Mouse (Mus musculus): ENCODE results near the gene Megf11.
"Not testable (repeated sequence)": the region's sequence is repeated elsewhere in the genome, so short reads cannot be mapped to it uniquely, and the experiment has no call there.

Gene Megf11

DNA sequence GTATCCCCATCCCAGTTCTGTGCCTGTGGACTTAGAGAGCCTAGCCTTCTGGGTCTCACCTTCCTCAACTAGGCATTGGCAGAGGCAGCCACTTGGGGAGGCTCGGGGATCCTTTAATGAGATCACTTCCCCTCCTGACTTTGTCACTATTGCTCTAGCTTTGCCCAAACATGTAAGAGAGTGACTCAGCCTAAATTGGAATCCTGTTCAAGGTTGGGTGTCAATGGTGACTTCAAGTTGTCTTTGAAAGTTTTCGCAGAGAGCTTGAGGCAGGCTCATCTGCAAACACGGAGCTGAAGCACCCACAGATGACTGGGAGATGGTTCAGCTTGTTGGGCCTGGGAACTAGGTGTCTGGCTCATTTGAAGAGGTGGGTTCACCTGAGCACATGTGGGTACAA, 85.9 kb downstream of the Megf11 start:
- DNase-seq, result no peak

DNA sequence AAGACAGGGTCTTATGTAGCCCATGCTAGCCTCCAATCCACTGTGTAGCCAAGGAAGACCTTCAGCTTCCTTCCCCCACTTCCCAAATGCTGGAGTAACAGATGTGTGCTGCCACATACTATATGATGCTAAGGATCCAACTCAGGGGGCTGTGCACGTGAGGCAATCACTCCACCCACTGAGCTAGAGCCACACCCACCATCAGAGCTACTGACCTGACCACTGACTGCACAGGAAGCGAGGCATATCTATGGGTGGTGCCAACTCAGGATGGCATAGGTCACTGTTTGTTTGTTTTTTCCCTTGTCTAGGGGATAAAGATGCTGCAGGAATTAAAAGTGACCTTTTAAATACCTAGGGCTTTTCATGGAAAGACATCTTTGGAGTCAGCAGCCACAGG, 86.7 kb downstream of the Megf11 start:
- no peak for DNase-seq

DNA sequence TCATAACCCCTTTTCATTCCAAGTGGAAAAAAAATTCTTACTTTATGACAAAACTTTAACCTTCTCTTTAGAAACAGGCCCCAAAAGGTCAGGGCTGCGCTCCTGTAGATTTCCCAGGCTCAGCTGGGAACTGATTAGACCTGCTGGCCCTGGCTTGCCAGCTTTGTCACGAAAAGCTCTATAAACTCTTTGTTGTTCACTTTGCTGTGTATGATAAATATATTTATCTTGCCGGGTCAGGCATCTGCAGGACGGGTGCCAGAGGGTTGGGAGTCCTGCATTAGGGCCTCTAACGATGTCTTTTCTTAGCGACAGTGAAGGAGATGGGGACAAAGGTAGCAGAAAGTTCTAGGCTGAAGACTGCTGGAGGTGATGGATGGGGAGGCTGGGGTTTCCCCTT, 87.3 kb downstream of the Megf11 start:
- no peak for DNase-seq

DNA sequence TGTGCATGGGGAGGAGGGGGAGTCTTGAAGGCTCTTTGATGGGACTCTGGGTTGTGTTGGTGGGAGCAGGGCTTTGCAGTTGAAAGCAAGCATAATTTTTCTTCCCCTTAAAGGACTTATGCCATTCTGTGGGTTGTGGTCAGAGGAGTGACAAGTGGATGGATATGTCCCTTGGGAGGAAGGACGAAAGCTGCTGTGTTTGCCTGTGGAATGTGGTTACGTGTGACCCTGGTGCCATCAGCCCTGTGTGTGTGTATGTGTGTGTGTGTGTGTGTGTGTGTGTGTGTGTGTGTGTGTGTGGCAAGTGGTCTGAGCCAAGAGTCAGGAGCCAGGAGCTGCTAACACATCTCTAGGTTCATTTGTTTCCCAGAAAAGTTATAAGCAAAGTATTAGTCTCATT, 87.7 kb downstream of the Megf11 start:
- no peak for DNase-seq

DNA sequence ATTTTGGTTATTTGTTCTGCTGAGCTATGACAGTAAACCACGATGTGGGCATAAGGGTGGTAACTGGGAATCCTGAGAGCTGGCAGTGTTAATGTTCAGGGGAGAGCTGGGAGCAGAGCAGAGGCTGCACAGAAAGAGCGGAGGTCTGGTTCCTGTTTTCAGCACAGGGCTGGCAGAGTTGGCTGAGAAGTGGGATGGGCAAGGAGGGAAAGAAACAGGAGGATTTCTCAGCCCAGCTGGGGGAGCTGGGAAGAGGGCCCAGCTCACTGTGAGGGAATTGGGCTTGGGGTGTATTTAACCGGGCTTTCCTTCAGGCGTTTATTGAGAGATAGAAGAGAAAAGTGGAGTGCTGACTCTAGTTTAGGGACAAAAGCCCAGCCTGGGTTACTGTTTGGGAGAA, 88.3 kb downstream of the Megf11 start:
- no peak for DNase-seq

DNA sequence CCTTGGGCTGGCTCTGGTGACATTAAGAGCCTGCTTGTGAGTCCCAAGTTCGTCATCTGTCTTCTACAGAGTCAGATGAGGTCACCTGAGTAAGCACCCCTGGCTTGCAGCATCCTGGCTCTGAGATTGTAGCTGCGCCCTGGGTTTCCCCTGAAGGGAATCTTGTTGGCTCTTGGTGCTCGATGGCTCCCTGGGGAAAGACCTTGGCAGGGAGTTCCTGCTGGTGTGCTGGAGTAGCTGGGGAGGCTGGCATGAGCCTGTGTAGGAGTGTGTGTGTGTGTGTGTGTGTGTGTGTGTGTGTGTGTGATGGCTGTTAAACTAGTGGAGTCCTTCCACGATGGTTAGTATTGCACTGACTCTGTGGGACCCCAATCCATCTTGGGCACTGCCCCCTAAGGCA, 88.7 kb downstream of the Megf11 start:
- no peak for DNase-seq

DNA sequence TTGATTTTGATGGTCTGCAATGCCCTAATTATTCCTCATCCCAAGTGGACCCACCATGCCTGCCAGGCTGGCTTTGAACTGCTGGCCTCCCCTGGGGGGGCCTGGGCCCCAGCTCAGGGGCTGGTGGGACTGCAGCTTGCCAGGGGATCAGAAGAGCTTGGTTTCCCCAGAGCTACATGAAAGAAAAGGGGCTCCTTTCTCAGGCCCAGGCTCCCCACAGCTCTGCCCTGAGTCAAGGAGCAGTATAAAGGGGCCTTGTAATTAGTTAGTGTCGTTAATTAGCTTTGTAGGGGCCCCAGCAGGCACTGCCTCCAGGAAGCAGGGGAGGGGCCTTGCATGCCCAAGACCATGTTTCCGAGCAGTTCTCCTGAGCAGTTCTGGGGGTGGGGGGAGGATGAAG, 90.5 kb downstream of the Megf11 start:
- no peak for DNase-seq

DNA sequence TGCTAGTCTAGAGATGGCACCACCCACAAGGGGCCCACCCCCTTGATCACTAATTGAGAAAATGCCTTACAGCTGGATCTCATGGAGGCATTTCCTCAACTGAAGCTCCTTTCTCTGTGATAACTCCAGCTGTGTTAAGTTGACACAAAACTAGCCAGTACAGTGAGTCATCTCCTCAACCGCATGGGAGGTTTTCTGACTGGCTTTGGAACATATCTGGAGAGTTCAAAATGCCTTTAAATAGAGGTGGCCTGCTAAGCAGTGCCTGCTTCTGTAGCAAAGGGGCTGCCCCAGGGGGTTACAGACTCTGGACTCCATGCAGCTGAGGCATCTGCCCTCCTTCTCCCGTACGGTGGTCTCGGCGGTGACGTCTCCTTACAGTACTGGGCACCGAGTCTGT, 92.0 kb downstream of the Megf11 start:
- not testable (repeated sequence) for DNase-seq

DNA sequence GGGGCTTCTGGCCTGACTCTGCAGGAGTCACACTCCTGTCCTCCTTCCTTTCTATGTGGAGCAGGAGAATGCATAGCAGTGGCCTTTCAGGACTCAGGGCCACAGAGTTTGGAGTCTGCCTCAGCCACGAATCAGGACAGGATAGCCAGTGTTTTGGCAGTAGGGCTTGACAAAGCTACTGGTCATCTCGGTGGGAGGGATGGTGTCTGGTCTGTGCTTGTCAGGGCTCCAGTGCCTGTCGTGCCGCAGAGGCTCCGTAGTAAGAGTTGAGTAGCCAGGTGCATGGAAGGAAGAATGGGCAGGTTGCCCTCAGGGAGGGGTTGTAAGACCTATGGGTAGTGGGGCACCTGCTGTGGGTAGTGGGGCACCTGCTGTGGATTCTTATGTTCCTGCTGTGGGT, 96.7 kb downstream of the Megf11 start:
- DNase-seq, result no peak

DNA sequence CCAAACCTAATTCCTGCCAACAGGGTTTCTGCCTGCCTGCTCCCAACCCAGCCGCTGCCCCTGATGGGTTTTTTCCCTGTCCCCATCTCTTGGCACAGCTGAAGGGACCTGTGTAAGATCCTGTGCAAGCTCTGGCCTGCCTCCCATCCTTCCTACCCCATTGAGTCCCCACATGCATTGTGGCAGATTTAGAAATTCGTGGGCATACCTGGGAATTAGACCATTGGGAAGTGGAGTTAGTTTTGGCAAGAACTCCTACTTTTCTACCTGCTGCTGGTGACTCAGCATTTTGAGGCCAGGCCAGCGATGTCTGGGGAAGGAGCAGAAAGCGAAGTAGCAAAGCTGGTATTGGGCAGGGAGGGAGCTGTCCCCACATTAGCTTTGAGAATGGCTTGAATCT, 102.0 kb downstream of the Megf11 start:
- no peak for DNase-seq

DNA sequence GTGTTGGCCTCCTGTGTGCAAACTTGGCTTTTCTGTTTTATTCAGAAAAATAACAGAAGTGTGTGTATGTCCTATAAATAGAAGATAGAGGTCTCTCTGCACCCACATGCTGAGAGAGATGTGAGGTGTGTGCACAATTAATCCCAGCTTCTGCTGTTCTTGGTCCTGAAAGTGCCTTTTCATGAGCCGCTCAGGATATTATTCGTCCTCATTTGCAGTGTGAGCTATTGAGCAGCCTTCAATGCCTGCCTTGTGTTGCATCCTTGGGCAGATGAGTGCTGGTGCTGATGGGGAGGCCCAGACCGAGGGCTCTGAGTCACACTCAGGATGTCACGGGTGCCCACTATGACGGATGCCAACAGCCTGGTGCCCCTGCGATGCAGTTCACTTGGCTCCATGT, 109.2 kb downstream of the Megf11 start:
- DNase-seq, result no peak

DNA sequence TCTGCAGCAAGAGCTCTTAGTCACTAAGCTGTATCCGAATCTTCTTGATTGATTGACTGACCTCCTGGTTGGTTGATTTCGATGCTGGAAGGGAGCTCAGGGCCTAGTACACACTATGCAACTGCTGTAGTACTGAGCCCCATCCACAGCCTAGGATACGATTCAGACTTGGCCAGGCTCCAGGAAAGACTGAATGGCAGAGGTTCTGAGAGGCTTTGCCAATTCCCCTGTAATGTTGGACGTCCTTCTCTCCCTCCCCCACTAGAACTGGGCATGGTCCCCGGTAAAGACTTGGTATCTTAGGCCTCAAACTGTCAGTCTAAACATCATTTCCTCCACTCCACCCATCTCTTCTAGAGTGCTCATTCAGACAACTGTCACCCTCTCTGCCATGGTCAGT, 113.5 kb downstream of the Megf11 start:
- DNase-seq, result no peak

DNA sequence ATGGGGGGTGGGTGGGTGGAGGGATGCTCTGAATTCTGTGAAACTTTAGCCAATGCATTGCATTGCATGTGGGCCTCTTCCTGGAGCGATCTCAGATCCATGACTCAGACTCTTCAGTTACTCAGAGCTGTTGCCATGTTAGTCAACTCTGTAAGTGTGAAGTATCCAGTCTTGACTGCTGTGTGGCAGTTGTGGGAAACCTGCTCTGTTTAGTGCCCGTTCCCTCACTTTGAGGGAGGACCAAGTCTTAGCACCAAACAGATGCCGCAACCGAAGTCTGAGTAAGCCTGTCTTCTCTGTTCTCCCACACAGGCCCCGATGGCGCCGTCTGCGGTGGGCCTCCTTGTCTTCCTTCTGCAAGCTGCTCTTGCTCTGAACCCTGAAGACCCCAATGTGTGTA, 115.8 kb downstream of the Megf11 start:
- no peak for DNase-seq

DNA sequence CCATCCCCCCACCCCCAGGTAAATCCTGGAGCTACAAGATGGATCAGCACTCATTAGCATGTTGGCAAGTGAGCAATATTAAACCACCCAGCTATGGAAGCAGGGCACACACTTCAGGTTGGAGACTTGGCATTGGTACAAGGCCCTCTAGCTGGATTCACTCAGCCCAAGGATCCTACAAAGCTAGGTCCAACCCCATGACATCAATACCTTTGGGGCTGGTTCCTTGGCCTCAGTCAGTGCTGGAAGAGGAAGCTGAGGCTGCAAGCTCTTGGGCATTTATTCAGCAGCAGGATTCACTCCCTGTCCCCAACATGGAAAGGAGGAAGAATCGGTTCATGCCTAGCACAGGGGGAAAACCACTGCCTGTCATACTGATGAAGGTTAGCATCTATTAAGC, 118.6 kb downstream of the Megf11 start:
- no peak for DNase-seq

DNA sequence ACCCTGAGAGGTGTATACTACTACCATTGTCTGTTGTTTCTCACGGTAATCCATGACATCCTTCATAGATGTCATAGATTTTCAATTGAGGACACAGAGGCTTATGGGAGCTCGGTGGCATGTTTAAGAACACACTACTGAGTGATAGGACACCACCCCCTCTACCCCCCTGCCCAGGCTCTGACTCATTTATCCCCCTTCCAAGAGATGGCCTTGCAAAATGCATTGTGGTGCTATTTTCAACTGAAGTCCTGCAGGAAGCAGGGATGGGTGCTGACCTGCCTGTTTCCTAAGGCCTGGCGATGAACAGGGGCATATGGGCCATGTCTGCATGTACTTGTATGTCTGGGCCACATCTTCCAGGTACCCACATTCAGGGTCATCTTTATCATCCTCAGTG, 119.0 kb downstream of the Megf11 start:
- DNase-seq, result no peak

DNA sequence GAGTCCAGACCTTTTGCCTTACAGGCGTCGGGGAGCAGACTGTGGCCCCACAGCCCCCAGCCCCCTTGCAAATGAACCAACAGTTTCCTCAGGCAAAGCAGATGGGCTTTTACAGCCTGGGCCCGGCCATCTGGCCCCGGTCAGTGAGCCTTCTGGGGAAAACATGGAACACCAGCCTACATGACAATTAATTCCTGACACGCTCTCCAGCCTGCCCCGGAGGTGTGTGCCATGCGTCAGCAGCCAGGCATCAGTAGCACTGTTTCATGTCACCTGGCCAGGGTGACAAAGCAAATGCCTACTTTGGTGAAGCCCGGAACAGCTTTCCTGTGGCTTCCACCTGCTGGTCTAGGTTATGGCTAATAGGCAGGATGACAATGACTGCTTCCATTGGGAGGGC, 119.5 kb downstream of the Megf11 start:
- DNase-seq, result no peak

DNA sequence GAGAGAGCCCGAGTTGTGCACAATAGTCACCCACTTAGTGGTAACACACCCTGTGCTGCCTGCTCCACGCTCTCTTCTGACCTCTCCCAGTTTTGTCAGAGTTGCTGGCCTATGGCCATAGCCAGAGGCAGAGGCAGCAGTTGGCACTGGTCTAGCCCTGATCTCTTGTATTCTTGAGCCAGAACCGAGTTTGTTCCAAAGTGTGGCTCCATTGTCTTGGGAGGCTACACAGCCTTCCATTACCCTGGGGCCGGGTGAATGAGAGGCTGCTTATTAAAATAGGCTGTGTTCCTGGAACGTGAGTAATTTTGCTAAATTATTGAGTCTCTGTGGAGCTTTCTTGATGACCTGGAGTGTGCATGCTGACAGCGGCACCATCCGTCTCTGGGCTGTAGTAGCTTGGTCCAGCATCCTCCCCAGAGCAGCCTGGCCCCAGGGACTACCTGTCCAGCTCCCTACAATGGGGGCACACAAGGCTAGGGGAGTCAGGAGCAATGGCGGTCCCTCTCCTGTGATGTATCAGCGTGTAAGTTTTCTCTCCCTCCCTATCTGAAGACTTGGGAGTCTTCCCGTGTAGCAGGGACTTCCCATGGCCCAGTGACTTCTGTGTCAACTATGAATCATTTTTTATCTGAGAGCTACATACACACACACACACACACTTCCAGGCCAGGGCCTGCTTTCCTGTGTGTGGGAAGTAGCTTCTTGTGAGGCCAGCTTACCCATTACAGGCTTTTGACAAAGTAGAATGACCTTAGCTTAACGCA, 121.2 kb downstream of the Megf11 start:
- DNase-seq, result no peak

DNA sequence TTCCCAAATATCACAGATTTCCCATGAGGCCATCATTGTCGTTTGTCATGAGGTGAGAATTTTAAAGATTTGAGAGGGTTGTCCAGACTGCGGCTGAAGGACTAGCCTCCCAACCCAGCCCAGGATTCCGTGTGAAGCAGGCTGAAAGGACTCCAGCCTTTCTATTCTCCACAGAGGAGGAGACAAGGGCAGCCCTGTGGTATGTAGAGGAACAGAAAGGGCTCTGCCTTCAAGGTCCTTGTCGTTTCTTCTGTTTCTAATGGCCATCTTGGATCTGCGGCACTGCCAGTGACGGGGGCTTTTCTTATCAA, 121.7 kb downstream of the Megf11 start:
- DNase-seq, result no peak

DNA sequence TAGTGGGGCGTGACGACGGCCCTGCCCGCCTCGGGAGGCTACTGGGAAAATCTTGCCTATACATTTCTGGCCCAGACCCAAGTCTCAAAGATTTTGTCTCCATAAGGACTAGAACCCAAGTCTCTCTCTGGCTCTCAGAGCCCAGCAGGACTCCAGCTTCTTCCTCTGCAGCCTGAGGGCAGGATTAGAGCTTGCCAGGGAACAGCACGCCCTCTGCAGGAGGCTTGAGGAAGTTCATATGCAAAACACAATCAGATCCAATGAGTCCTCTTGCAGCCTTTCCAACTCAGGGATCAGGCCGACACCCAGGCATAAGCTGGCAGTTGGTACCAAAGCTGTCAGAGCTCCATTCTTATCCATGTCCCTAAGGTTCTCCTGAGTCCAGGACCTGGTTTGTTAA, 122.6 kb downstream of the Megf11 start:
- DNase-seq, result no peak

DNA sequence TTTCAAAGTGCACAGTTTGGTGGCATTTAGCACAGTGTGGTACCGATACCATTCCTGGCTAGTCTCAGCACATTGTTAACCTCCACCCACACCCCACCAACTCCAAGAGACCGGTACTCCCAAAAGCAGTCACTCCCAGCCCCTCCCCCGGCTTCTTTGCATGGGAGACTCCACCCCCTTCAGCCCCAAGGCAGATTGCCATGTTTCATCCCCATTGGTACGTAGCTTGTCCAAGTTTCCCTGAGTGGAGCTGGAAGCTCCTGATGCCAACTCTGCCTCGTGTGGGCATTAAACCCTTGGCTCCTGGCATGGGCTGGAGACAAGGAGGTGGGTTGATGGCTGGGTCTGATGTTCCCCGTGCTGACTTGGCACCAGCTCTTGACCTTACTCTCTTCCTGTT, 129.4 kb downstream of the Megf11 start:
- no peak for DNase-seq

DNA sequence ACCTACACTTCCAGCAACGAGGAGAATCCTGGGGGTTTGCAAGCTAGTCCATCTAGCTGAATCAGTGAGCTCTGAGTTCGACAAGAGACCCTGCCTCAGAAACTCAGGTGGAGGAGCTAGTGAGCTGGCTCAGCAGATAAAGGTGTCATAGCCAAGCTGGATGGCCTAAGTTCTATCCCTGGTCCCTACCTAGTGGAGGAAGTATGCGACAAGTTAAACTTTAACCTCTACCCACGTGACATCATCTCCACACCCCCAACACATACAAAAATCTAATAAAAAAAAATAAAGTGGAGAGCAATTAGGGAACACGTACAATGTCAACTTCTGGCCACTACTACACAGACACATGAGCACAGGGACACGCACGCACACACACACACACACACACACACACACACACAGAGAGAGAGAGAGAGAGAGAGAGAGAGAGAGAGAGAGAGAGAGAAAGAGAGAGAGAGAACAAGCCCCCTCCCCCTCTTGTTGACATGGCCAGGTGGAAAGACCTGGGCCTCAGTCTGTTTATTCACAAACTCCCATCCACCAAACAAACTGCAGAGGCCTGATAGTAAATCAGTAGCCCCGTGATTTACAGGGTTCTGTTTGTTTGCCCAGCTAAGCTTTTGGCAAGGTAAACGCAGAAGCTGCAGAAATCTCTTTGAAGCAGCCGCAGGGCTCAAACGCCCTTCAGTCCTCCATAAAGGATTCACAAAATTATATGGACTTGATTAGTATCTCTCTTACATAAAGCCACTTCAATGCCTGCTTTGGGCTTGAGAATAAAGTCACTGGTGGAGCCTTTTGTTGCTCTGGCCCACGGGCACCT, 134.7 kb downstream of the Megf11 start:
- no peak for DNase-seq

DNA sequence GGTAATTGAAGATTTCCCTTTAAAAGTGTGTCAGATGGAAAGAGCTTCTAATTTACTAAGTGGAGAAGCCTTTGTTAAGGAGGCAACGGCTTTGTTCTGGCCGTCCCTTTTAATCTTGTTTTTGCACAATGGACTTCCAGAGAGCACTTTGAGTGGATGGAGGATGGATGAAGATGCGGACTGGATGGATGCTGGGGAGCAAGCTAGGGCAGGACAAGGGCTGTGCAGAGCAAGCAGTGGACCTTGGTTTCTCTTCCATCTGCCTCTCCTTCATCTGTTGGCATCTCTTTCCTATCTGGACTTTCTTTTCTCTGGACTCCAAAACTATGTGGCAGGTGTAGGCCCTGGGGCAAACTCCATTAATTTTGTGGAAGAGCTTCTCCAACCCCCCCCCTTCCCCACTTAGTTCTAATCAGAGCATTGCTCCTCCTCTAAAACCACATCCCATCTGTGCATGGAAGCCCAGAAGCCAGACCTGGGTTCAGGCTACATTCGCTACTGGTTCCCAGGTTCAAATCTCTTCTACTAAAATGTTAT, 135.4 kb downstream of the Megf11 start:
- DNase-seq, result no peak

DNA sequence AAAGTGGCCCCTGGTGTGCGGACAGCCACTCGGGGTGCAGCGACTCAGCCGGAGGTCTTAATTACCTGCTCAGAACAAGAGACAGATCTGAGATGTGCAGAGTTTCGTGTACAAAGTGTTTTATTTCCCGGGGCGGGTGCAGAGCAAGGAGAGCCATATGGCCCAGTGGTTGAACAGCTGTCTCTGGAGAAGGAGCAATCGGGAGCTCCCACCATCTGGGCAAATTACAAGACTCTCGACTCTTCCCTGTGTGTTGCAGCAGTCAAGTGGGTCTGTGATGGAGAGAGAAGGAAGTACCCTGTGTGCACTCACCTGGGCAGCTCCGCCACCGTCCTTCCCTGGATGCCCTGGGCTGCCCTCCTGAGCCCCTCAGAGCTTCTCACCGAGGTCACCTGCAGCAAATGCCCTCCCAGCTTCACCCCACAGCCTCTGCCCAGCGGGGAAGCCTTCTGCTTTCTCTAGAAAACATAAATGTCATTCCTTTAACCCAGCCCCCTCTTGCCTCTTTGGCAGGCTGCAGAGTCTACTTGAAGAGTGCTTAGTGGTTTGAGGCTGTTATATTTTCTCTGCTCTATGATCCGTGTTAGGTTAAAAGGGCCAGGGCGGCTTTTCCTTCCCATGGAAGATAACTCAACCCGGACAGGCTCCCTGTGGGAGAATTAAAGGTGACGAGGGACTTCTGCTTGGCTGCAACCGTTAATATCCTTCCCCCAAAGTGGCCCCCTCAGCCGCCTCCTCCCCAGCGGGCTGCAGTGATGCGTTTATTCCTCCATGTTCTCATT, 138.0 kb downstream of the Megf11 start:
- DNase-seq, result no peak

DNA sequence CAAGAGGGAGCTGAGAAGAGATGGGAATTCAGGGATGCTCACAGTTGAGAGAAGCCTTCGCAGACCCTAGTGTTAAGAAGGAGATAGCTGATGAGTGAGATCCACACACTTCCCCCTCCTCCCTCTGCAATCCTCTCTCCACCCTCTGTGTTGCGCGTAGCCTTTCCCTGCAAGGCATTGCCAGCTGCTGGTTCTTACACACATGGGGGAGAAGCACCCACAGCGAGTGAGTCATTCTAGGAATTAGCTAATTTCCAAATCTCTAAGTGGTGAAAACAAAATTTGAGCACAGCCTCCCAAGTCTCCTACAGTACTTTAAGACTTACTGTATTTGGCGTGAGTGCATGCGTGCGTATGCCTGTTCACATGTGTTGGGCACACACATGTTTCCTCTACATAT, 142.6 kb downstream of the Megf11 start:
- no peak for DNase-seq

Data from thymus, postnatal 25 days (tissue).